Mouse (Mus musculus) spleen, postnatal 36 days (tissue): ENCODE measurements at regions not wholly inside any gene's neighbourhood (a gene's known extent, or its start where the extent isn't known, plus 50 kb on each side); places are given as distances from the start of the nearest gene placed in this dataset.

Experiments
- DNase-seq, 2 experiments: peaks; one replicate each; pipeline ENCODE4 v3.0.0; 2022; ENCODE audit warnings: low spot score in 2 of 2, mixed read lengths in 1 of 2

DNA sequence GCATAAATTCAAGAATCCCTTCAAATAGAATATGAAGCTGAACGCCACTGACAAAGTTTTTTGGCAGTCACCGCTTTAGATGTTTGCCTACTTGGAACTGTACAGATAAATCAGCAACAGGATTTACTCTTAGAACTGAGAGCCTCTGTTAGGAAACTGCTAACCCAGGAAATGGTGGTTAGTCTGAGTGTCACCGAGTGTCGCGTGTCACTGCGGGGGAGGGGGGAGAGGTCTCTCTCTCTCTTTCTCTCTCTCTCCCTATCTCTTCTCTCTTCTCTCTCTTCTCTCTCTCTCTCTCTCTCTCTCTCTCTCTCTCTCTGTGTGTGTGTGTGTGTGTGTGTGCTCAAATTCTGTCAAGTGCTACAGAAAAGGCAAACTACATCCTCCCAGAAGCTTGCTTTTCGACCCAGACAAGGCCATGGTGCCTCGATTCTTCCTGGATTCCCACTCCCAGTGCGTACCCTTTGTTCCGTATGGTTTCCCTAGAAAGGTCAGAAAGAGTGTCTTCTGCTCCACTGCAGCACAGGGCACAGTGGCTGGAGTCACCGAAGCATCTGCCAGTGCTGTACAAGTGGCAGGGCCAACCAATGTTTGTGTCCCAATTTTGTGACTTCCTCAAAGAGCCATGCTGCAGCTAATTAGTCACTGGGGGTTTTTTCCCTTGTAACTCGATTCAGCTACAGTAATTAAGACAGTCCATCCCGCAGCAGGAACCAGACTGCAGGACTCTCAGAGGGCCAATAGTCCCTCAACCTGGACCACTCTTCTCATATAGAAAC, 87.0 kb downstream of the Cog6 start:
- peak; percentile 23 to 26 for DNase-seq

- DNase-seq: peak in 1 of 2 experiments; percentile 27
Observed at GRCm38 (mm10) chr3:52927361-52927841, 89.6 kb downstream of the Cog6 start.

DNA sequence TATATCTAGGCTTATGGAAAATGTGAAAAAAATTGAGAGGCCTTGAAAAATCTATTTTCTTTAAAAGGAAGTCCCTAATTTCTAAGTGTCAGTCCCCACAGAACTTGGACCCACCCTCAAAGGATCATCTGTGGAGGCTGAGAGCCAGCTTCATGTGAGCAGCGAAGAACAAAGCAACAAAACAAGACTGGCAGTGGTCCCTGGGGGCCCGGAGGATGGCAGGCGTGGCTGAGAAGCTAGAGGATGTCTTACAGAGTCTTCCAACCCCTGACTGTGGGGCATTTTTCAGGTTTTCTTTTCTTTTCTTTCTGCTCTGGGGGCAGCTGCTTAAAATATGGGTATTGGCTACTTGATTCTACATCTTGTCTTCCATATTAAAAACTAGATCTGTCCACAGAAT, 90.5 kb downstream of the Cog6 start:
- peak; percentile 52 to 56 for DNase-seq

DNA sequence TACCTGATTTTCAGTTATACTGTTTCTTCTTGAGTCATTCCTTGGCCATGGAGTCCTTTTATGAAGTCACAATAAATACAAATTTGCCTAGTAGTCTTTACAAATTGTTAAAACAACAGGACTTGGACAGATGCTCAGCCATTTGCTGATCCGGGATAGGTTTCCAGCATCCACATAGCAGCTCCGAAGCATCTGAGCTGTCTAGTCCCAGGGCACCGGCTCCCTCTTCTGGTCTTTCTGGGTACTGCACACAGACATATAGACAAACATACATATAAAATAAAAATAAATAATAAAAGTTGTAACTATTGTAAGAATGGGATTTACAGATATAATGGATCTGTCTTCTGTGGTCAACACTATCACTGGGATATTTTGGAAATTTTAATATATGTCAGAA, 91.8 kb downstream of the Cog6 start:
- DNase-seq: peak in 1 of 2 experiments; percentile 18

DNA sequence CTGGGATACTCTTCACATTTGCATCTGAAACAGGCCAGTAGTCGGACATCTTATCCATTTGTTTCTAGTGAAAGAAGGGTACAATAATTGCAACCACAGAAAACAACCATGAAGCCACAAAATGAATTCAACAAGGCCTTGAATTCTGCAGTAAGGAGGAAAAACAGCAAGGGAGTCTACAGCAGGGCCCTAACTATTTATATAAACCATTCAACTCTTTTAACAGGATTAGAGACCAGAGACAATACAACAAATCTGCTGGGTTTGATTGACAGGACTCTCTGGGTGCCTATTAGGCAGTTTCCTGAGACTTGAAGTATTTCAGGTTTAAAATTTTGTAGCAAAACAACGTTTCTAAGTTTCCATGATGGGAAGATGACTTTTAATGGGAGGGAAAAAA, 92.4 kb downstream of the Cog6 start:
- DNase-seq: no peak

- peak in 1 of 2 experiments; percentile 16 for DNase-seq
Observed at GRCm38 (mm10) chr3:52923824-52924559, 93.0 kb downstream of the Cog6 start.

GRCm38 (mm10) chr3:52922411-52922810, 94.6 kb downstream of the Cog6 start:
- DNase-seq: no peak

DNA sequence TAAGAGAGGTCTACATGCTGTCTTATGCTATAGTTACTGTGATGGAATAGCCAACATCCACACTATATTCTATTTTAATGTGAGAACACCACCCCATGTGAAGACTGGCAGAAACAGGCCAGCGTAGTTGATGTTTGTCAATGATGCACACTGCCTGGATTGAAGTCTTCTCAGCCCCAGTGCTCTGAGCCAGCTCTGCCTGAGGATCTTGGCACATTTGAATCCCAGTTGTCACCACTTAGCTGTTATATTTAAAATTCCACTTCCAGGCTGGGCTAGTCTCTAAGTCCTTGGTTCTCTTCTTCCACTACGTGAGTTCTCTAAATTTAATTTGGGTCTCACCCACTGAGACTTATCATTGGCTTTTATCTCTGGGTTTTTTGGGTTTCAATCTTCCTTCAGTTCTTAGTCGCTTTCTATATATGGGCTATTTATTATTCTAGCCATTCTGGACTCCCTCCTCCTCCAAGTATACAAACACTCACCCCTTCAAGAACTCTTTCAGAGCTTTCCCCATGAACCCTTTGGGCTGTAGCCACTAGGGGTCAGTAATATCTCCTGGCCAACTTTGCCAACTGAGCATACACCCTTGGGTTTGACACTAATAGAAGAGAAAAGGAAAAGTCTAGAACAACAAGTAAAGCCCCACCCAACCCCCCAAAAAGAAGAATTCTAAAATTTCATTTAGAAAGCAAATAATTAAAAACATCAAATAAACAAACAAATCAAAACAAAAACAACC, 110.0 kb downstream of the Cog6 start:
- peak in 1 of 2 experiments; percentile 25 for DNase-seq

- DNase-seq: no peak
Observed at GRCm38 (mm10) chr3:52904028-52904427, 113.0 kb downstream of the Cog6 start.

- no peak for DNase-seq
Observed at GRCm38 (mm10) chr3:52897665-52898064, 119.4 kb downstream of the Cog6 start.

DNA sequence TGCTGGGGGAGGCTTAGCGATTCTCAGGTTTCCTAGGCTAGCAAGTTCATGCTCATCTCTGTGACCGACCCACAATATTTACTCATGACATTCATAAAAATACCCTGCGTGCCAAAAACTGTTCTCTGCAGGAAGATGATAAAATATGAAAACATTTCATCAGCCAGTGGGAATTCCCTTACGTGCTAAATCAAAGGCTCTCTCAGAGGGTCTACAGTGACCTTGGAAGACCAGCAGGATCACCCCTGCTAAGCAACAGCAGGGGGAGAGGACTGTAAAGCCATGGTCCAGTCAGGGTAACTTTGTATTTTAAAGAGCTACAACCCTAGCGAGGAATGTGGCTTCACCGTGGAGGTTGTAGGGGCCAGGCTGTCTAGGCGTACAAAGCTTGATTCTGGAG, 120.6 kb downstream of the Cog6 start:
- no peak for DNase-seq

GRCm38 (mm10) chr3:52895751-52896150, 121.3 kb downstream of the Cog6 start:
- DNase-seq: no peak

GRCm38 (mm10) chr3:52894812-52895211, 122.2 kb downstream of the Cog6 start:
- DNase-seq: no peak

DNA sequence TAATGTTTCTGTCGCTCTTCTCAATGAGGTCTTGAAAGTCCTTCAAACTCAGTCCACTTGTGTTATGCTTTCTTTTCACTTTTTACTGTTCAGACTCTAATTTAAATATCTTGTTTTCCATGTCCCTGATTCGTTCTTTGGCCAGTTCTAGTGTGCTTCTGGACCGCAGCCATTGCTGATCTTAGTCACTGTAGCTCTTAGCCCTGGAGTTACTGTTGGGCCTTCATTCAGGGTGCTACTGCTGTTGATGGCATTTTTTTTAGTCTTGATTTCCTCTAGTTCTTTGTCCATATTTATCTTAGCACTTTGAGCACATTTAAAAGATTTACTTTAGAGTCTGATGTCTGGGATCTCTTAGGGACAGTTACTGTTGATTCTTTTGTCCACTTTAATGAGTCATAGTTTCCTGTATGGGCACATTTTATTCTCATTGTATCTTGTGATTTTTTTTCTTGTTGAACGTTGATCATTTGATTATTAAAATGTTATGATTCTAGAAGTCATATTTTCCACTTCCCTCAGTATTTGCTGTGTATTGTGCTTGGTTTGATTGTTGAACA, 127.8 kb downstream of the Cog6 start:
- DNase-seq: no peak

DNA sequence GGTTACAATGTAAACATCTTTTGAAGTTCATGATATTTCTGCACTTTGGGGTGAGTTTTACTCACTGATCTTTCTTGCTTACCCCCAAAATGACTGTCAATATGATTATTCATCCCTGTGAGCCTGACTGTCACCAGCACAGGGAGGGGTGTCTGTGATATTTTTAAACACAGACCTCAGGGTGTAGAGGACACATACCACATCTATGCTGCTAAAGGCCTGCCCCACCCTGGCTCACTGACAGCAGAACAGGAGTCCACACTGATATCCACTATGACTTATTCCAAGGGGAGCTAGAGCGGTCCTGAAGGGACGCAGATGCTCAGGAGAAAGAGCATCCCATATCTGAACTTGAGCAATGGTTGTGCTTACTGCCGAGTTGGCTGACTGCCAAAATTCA, 135.1 kb downstream of the Cog6 start:
- no peak for DNase-seq

GRCm38 (mm10) chr3:52881139-52881538, 135.9 kb downstream of the Cog6 start:
- no peak for DNase-seq

DNA sequence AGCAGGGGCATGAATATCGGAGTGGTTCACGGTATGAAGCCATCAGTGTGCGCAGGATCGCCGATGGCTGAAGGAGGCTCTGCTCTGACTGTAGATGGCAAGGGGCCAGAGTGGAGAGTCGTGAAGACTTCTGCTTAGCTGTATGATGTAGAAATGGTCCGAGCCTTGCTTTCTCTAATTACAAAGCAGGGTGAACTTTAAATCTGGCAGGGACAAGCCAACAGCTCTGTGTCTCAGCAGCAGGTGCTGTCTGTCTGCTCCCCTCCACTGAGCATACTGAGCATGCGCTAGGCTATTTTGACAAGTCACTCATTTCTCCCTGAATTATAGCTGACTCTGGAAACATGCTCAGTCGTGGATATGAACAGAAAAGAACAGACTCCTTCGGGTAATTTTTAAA, 137.3 kb downstream of the Cog6 start:
- DNase-seq: no peak

- DNase-seq: peak; percentile 37 to 48
Observed at GRCm38 (mm10) chr3:52878334-52878733, 138.7 kb downstream of the Cog6 start.

- DNase-seq: no peak
Observed at GRCm38 (mm10) chr3:52872260-52872659, 144.8 kb downstream of the Cog6 start.

DNA sequence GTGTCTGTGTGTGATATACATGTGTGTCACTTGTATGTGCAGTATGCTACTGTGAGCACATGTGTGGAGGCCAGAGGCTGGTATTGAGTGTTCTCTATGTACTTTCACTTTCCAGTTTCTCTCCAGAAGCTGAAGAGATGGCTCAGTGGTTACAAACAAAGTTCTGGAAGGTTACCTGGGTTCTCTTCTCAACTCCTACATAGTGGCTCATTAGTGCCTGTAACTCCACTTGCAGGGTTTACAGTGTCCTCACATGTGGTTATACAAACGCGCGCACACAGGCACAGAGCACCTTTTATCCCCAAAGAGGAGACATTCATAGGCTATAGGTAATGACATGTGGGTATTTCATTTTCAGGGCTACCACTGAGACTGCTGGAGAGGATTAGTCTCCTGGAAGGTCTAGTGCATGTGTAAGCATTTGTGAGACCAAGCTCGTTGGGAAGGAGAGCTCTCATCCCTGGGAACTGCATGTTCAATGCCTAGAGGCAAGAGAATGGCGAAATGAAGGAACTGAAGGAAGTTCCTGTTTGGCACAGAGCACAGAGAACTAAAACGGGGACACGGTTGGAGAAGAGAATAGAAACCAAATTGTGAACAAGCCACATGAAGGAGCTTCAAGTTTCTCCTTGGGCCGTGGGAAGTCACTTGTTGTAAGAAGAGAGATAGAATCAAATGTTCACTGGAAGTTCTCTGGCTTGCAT, 153.7 kb downstream of the Cog6 start:
- no peak for DNase-seq

DNA sequence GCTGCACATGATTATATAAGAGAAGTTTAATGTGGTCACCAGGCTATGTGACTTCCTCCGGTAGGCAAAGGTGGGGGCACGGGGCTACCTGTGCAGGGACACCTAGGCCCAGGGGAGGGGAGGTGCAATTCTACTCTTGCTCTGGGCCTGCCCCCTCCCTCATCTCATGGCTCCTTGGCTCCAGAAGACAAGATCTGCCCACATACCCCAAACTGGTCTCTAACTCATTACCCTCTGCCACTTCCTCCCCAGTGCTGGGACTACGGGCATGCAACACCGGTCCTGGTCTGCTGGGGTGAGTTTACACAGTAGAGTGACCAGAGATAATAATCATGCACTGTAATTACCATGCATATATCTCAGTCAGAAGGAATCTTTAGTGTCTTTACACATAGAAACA, 155.0 kb downstream of the Cog6 start:
- DNase-seq: no peak
